Mouse (Mus musculus): ENCODE results near the gene Lypd5.
A peak's percentile ranks its signal among the peaks of the same experiment; 100 is the strongest.

Gene Lypd5

DNA sequence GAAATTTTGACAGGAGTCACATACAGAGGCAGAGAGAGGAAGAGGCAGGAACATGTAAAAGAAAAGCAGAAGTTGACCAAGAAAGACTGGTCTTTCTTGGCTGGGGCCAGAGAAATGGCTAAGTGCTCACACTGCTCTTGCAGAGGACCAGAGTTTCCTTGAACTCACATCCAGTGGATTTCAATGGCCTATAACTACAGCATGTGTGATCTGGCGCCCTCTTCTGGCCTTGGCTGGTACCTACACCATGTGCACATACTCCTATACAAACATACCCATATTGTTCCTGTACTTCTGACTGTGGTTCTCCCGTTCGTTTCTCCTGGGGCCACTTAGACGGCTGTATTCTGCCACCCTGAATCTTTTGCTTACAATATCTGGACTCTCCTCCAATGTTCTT lies 12.0 kb downstream of the Lypd5 start:
- DNase-seq, result no peak

DNA sequence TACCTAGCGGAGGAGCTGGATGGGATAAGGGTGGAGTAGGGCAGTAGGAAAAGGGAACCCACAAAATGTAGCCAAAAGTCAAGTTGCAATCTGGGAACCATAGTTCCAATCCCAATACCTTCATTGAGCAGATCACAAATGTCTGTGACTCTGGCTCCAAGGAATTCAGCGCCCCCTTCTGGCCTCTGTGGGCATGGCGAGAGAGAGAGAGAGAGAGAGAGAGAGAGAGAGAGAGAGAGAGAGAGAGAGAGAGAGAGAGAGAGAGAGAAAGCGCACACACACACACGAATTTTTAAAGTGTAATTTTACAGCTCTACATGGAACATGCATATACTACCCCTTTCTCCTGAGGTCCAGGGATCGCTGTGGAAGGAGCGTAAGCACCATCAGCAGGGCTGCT lies 14.2 kb downstream of the Lypd5 start:
- DNase-seq, result peak; percentile 44 to 77

DNA sequence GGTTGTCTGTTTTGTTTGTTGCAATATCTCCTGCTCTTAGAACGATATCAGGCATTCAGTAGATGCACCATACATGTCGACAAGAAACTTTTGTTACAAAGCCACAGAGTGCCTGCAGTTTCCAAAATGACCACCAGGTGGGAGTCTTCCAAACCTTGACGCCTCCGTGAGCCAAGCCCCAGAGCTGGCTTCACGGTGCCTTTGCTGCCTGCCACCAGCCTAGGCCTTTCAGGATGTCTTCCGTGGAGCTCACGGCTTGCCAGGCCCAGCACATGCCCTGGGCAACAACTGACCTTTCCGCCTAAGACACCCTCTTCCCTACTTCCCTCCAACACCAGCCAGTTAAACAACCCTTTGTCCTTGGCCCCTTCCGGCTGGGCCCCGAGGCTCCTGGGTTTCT lies 15.8 kb downstream of the Lypd5 start:
- peak; percentile 93 to 95 for DNase-seq

DNA sequence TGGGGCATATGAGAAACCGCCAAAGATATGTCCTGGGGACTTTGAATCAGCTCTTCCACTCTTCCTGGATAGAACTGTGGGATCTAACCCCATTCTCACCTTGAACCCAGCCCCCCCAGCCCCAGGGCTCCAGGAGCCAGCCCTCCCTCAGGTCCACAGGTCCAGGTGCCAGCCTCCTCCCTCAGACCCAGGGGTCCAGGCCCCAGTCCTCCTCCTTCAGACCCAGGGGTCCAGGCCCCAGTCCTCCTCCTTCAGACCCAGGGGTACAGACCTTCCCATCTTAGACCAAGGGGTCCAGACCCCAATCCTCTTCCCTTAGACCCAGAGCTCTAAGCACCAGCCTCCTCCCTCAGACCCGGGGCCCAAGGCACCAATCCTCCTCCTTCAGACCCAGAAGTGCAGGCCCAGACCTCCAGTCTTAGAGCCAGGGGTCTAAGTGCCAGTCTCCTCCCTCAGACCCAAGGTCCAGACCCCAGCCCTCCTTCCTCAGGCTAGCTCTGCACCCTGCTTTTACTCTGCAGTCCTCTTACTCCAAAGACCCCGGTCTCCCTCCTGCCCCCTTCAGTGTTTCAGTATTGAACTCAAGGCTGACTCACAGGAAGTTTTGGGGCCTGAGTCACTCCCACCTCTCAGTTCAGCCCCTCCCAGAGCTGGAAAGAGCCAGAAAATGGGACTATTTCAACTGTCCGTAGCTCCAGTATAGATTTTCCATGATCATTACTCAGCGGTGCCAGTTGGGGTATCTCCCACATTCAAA lies 16.4 kb downstream of the Lypd5 start:
- no peak for DNase-seq

DNA sequence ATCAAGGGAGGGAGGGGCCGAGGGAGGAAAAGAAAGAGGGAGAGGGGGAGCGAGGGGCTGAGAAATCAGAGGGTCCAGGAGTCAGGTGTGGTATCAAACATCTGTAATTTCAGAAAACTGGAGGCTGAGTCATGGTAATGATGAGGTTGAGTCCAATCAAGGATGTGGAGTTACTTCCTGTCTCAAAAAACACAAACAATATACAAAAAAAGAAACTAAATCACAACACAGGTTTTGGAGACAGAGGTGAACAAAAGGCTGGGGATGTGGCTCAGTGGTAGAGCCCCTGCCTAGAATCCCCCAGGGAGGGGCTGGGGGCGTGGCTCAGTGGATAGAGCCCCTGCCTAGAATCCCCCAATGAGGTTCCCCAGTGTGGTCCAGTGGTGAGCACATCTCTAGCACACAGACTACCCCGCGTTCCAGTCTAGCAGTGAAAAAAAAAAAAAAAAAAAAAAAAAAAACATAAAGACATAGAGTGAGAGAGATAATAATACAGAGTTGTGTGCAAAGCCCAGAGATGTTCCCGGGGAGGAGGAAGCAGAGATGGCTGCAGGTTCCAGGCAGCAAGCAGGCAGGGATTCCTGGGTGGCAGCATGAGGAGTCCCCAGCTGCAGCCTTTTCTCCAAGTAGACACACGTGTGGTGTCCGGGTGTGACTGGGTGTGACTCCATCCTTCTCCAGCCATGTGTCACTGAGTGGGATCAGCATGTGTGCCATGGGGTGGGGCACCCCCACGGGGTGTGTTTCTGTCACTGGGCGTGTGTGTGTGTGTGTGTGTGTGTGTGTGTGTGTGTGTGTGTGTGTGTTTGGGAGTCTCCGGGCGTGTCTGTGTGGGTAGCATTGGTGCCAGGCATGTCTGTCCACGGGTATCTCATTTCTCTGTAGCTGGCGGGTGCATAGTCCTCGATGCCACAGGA lies 18.0 kb downstream of the Lypd5 start:
- no peak for DNase-seq

DNA sequence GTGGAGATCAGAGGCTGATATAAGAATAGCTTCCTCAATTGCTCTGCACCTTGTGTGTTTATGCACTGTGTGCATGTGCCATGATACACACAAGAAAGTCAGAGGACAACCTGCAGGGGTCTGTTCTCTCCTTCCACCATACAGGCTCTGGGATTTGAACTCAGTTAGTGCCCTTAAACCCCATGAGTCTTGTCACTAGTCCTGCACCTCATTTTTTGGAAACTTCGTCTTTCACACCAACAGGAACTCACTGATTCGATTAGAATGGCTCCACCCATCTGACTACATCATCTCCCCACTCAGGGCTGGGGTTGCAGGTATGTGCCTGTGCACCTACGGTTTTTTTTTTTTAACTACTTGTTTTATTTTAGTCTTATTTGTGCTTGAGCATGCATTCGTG lies 19.2 kb downstream of the Lypd5 start:
- no peak for DNase-seq

DNA sequence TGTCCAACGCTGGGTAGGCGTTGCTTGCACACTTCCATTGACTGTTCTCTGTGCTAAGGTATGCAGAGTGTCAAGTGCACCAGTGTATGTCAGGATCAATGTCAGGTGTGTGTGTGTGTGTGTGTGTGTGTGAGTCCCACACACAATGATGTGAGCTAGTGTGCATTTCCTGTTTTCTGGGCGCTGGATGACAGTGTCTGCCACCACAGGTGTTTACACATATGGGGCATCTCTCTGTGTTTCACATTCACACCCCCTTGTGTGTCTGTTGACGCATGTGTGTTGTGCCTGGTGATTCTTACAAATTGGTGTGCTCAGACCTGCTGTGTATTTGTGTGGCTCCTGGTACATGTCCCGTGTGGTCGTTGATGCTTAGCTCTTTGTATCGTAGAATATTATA lies 19.9 kb downstream of the Lypd5 start:
- no peak for DNase-seq

DNA sequence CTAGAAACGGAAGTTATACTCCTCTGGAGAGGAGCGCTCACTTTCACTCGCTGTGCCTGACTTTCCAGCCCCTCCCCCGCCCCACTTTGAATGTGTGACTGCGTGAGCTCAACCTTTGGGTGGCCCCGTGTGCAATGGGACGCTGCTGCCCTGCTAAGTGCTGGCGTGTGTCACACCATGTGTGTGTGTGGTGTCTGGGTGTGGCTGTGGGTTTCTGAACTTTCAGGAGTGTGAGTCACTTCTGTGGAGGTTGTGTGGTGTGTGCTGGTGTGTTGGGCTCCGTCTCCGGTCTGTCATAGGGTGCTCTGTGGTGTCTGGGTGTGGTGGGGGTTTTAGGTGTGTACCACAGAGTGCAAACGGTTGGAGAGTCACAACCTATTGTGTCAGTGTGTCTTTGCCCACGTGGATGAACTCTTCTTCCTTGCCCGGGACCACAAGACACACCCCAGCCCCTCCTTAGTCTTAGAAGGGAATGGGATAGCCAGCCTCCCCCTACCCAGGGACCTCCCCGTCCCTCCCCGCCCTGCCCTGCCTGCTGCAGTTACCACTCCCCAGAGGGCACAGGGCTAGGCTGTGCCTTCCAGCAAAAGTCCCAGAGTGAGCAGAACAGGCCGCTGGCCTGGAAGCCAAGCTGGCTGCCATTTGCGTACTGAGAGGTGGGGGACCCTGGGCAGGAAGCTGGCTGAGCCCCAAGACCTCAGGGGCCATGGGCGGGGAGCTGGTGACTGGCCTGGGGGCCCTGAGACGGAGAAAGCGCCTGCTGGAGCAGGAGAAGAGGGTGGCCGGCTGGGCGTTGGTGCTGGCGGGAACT lies 20.9 kb downstream of the Lypd5 start, which contains the start of gene Kcnn4:
Kcnn4 (plus strand) TSS at position 533 of the 811 bp plus-strand sequence.
- DNase-seq, result no peak

DNA sequence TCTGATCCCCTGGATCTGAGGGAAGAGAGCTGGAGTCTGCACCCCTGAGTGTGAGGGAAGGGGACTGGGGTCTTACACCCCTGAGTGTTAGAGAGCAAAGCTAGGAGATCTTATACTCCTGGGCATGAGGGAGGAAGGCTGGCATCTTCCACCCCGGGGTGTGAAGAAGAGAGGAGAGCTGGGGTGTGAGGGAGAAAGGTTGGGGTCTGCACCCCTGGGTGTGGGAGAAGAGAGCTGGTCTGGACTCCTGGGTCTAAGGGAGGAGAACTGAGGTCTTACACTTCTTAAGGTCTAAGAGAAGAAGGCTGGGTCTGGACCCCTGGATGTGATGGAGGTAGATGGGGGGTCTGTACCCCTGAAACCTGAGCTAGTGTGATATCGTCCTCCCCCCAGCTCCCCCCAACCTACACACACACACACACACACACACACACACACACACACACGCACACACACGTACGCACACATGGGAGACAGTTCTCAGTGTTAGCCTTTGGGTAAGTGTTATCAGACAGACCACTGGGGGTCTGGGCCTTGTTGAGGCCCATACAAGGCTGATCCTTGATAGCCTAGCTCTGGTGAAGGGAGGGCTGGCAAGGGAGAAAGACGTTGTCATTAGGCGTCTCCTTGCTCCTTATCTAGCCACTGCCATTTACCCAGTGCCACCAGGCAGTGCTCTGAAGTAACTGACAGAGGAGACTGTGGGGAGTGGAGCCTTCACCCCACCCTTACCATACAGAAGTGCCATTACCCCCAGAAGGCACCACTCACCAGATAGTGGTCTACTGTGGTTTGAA lies 22.2 kb downstream of the Lypd5 start:
- DNase-seq, result no peak

DNA sequence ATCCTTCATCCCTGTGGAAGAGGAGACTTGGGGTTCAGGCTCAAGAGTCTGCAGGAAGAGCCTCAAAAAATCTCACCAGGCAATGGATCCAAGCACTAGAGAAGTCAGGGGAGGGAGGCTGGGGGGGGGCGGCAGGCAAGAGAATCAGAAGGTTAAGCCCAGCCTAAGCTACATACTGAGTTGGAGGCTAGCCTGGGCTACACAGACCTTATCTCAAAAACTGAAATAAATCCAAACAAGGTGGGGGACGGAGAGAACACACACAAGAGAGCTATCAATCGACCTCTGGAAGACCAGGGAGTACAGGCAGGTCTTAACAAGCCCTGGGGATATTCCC lies 22.8 kb downstream of the Lypd5 start:
- DNase-seq, result no peak

DNA sequence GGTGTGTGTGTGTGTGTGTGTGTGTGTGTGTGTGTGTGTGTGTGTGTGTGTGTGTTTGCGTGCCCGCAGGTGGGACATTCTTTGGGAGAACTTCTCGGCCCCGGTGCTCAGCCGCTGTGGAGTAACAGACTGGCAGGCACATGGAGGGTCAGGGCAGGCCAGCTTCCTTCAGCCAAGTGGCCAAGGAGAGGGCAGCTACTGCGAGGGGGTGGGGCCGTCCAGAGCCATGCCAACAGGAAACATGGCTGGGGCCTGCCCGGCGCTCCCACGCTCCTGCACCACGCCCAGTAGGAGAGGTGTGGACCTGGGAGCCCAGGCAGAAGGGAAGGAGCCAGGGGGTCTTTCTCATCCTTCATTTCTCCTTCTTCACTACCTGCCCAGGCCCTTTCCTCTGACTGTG lies 23.3 kb downstream of the Lypd5 start:
- DNase-seq, result no peak

DNA sequence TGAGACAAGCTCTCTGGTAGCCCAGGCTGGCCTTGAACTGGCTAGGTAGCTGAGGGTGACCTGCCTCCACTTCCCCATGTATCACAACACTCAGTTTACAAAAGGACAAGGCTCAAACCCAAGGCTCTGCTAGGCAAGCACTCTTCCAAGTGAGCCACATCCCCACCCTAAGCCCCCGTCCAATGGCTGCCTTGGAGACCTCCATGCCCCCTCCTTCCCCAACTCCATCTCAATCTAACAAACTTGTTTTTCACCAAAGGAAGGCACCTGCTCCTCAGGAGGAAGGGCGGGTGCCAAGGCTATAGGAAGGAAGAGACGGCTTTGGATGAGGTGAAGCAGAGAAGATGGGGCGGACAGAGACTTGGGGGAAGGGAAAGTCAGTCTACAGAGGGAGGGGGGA lies 23.8 kb downstream of the Lypd5 start:
- no peak for DNase-seq

DNA sequence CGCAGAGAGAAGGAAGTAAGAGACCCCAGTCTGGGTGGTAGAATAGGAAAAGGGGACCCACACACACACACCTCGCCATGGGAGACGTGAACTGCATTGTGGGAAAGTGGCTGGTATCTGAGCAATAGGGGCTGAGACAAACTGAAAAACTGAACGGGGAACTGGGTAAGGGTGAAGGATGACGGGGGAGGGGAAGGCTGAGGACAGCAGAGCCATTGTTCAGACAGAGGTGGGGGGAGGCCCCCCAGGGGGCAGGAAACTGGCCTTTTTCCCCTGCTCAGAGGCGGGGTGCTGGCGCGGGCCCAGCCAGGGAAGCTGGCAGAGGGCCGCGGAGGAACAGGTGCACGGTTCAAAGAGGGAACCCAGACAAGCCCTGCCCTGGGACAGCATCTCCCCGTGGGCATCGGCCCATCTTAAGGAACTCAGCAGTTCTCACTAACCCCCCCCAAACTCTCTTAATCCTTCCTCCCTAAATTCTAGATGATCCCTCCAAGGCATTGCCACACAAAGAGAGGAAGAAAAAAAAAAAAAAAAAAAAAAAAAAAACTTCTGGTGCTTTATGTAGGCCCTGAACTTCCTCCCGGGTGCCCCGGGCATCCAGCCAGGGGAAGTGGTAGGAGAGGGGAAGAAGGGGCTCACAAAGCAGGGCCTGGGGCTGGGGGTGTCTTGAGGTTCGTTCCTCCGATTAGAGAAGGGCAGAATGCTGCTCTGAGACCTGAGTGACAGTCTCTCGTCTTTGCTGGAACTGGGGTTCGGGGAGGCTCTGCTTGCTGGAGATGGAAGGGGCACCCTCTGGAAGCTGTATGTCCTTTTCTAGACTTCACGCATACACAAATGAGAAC lies 24.8 kb downstream of the Lypd5 start:
- peak; percentile 59 to 62 for DNase-seq

DNA sequence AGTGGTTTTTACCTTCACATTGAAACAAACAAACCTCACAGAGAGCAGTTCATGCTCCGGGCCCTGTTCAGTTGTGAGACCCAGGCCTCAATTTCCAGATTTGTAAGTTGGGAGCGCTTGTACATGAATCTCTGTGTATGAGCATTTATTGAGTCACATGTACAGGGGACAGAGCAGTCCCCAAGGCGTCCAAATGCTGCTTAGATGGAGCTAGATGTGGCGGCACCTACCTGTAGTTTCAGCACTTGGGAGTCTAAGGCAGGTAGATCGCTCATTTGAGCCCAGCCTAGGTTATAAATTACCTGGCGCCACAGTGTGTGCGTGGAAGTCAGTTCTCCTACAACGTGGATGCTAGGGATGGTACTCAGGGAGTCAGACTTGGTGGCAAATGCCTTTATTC lies 27.5 kb downstream of the Lypd5 start:
- DNase-seq, result no peak

DNA sequence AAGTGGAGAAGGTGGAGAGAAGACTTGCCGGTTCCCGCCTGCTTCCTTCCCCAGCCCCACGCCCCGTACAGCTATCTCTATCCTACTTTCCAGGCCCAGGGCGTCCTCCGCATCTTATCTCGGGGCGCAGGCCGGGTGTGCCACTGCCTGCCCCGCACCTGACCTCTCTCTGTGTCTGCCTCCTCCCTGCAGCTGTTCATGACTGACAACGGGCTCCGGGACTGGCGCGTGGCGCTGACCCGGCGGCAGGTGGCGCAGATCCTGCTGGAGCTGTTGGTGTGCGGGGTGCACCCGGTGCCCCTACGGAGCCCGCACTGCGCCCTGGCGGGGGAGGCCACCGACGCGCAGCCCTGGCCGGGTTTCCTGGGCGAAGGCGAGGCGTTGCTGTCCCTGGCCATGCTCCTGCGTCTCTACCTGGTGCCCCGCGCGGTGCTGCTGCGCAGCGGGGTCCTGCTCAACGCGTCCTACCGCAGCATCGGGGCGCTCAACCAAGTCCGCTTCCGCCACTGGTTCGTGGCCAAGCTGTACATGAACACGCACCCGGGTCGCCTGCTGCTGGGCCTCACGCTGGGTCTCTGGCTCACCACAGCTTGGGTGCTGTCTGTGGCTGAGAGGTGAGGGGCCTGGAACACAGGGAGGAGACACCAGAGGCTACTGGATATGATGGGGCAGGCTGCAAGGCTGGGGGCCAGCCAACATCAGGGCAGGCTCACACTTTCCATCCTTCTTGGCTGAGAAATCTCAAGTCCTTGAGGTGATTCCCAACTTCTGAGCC lies 28.3 kb downstream of the Lypd5 start:
- DNase-seq, result peak; percentile 49 to 51

DNA sequence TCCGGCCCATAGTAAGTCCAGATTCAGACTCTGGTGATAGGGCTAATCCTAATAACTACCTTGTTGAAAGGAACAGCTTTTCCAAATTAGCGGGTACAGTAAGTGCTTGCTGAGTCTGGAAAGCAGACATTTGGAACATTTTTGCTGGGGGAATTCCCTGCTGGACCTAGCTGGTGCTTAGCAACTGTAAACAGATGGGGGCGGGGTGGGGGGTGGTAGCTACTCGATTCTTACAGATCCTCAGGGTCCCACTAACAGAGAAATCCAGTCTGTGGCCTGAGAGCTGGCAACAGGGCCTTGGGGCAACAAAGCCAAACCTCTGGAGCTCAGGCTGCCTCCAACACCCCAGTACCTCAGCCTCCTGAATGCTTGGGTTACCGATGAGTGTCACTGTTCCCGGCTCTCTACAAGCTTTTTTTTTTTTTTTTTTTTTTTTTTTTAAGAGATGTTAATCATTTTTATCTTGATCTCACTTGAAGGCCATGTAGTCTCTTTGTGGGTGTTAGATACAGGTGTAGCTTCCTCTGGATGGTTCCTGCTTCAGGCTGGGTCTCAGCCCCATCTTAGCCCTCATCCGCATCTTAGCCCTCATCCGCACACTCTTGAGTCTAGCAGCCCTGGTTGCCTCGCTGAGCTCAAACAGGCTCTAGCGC lies 29.2 kb downstream of the Lypd5 start:
- no peak for DNase-seq

DNA sequence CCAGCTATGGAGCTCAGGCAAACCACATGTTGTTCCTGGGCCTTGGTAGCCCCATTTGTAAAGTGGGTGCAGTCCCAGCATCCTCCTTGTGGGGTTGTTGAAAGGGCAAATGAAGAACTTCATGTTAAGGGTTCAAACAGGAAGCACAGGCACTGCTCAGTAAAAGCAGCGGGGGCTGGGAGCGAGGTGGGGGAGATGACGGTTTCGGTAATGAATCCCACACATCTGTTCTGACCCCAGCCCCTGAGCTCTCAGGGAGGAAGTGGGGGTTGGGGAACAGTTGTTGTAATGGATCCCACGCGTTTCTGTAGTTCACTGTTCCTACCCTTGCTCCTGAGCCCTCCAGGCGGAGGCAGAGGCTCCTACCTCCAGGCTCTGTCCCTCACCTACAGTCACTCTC lies 30.9 kb downstream of the Lypd5 start:
- no peak for DNase-seq

DNA sequence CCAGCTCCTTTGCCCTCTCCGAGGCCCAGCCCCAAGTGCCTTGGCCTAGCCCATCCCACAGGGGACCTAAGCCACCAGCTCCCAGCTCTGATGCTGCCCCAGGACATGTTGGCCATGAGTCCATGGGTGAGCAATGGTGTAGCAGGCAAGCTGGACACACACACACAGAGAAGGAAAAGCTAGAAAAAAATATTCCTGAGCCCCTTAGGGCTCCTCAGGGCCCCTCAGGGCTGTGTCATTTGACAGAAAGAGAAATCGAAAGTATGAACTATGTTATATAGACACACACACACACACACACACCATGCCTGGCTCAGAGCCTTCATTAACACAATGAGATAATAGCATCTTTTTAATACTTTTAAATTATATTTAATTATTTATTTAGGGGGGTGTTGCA lies 31.4 kb downstream of the Lypd5 start:
- no peak for DNase-seq

DNA sequence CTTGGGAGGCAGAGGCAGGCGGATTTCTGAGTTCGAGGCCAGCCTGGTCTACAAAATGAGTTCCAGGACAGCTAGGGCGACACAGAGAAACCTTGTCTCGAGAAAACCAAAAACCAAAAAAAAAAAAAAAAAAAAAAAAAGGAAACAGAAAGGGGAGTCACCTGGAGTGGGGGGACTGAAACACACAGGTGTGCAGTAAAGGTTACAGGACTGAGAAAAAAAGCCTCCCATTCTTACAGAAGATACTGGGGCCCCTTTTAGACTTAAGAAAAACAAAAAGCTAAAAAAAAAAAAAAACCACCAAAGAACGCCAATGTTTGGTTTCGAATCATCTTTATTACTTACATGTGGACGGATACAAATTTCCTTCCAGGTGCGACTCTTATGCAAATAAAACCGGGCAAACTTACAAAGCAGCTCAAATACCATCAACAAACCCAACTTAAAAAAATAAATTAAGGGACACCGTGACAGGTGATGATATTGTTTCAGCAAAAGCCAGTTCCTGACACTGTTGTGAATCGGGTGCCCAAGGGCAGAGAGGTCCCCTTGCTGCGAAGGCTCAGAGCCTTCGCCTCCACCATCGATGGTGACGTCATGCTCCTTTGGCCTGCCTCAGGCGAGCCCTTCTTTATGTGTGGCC lies 33.9 kb downstream of the Lypd5 start:
- DNase-seq, result no peak

DNA sequence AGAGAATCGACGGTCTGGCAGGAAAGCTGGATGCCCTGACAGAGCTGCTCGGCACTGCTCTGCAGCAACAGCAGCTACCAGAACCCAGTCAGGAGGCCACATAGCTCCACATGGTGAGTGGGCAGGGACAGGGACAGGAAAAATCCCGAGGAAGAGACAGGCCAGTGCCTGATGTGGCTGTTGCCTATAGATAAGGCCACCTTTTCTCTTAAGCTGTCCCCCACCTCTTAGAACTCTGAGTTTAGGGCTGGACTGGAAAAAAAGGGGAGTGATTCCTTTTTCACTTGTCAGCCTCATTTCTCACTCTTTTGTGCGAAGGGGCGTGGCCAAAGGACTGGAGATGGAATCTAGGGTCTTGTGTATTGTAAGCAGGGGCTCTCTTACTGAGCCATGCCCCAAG lies 35.1 kb downstream of the Lypd5 start:
- DNase-seq, result no peak
